Mouse (Mus musculus) c-Kit-positive CD71-positive TER-119-positive erythroid progenitor cells, embryonic 14.5 days (primary cell): ENCODE measurements around the gene Olfr970.
"Not testable (repeated sequence)": the region's sequence is repeated elsewhere in the genome, so short reads cannot be mapped to it uniquely, and the experiment has no call there.

ENCODE experiments used
- DNase-seq: peaks from one replicate; pipeline ENCODE4 v3.0.0-alpha.2; 2013; ENCODE audit warnings: low spot score

The Olfr970 gene

GRCm38 (mm10) chr9:39808560-39808959 is at the start of gene Olfr970:
Gene Olfr970, plus strand, starts transcription at chr9:39808860.
- no peak for DNase-seq

- no peak for DNase-seq
These were observed 25.5 kb upstream of the Olfr970 start, which contains the start of gene Olfr968 for GRCm38 (mm10) chr9:39783153-39783552. Gene Olfr968, minus strand, starts transcription at chr9:39783253.

- no peak for DNase-seq
These were observed 18.1 kb upstream of the Olfr970 start, which contains the start of gene Olfr969 for GRCm38 (mm10) chr9:39790558-39790957. Gene Olfr969, plus strand, starts transcription at chr9:39790945.

- not testable (repeated sequence) for DNase-seq
These were observed 27.9 kb downstream of the Olfr970 start, which contains the start of gene Olfr971 for GRCm38 (mm10) chr9:39836576-39836975. Gene Olfr971, plus strand, starts transcription at chr9:39836876.

- no peak for DNase-seq
These were observed 57.5 kb downstream of the Olfr970 start, which contains the start of gene Olfr972 for GRCm38 (mm10) chr9:39866122-39866521. Gene Olfr972, plus strand, starts transcription at chr9:39866422.
